Mouse (Mus musculus) right cerebral cortex, postnatal 10 days (tissue): ENCODE measurements around the gene Kif1b.
"Not testable (repeated sequence)": the region's sequence is repeated elsewhere in the genome, so short reads cannot be mapped to it uniquely, and the experiment has no call there.

Experiments
- DNase-seq, 2 experiments: peaks; one replicate each; pipeline ENCODE4 v3.0.0; 2021; ENCODE audit warnings: low spot score in 2 of 2

The Kif1b gene

DNA sequence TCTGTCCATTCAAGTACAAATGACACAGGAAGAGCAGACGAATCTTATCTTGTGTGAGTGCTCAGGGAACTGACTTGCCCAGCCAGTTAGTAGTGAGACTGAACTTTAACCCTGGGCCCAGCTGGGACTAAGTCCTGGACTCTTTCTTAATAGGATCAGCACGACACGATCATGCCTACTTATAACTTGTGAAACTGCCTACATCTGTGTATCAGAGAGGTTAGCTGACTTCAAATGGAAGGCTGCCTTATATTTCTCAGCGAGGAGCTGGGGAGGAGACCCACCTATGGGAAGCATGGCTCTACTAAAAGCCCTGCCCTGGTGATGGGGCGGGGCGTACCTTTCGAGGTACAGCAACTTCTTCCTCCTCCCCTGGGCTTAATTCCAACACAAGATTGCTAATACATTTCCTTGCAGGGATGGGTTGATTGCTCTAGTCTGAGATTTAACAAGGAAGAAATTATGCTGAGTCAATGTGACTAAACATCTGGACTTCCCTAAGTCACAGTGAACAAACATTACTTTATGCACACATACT, 137.0 kb downstream of the Kif1b start:
- DNase-seq, result no peak

DNA sequence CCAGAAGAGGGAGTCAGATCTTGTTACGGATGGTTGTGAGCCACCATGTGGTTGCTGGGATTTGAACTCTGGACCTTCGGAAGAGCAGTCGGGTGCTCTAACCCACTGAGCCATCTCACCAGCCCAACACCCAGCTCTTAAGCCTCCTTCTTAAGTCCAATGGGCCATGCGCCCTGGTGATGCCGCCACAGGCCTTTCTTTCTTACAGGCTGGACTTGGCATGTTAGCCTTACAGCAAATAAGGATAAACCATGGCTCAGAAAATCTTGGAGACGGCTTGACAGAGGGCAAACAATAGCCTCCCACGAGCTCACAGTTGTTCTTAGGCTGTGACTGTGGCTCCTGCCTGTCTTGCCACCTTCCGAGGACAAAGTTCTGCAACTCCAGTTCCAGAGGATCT, 137.6 kb downstream of the Kif1b start:
- not testable (repeated sequence) for DNase-seq

GRCm38 (mm10) chr4:149168016-149168415, 139.5 kb downstream of the Kif1b start:
- no peak for DNase-seq

- DNase-seq, result peak; percentile 50 to 51
These were observed 140.4 kb downstream of the Kif1b start for GRCm38 (mm10) chr4:149166957-149167611.

DNA sequence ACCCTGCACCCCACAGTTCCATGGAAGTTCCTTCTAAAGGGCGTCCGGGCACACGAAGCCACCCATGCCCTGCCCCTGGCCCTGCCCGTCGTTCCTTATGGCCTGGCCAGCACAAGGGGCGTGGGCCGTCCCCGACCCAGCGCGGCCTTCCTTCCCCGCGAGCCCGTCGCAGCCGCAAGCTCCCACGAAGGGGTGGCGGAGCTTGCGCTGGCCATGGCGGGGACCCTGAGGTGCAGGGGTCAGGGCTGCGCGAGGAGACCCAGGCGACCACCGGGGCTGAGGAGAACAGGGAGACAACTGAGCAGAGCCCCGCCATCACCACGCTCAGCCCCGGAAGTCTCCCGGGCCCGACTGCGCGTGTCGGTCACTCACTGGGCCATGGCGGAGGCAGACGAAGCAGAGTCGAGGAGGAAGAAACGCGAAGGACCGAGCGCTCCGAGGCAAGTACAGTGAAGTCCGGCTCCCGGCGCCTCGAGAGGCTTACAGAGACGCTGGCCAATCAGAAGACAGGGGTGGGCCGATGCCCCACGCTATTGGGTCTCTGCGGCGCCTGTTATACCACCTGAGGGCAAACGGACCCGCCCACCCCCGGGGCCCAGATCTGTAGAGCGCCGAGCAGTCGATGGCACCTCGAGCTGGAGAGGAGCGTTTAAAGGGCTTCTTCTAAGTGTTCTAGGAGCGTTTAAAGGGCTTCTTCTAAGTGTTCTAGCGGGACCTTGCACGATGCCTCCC, 141.1 kb downstream of the Kif1b start, which contains the start of gene Pgd:
Pgd (minus strand) TSS at position 557 of the 732 bp plus-strand sequence.
- peak; percentile 98 to 99 for DNase-seq

DNA sequence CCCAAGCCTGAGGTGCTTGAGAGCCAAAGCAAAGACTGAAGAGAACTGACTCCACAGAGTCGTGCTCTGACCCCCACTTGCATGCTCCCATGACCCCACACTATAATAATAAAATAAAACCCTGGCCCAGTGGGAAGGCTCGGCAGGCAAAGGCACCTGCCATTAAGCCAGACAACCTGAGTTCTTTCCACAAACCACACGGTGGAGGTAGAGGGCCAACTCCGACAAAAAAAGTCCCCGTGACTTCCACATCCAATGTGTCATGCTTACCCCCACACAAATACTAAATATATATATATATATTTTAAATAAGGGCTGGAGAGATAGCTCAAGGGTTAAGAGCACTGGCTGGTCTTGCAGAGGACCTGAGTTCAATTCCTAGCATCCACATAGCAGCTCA, 143.3 kb downstream of the Kif1b start:
- DNase-seq, result no peak

GRCm38 (mm10) chr4:149163196-149163595, 144.3 kb downstream of the Kif1b start:
- no peak for DNase-seq

DNA sequence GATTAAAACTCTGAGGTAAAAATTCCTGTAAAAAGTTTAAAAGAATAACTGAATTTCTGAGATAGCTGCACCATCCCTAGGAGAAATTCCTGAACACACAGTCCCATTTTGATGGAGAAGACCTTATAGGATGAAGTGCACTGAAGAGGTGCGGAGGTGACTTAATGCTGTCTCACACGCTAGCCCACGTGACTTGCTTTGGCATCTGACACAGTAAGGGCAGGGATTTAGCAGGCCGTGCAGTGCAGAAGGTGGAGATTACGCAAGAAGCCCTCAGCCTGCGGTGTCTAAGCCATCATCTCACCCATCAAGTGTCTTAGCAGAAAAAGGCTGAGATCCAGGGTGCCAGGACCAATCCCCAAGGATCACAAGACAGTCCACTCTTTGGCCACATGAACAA, 146.3 kb downstream of the Kif1b start:
- no peak for DNase-seq

DNA sequence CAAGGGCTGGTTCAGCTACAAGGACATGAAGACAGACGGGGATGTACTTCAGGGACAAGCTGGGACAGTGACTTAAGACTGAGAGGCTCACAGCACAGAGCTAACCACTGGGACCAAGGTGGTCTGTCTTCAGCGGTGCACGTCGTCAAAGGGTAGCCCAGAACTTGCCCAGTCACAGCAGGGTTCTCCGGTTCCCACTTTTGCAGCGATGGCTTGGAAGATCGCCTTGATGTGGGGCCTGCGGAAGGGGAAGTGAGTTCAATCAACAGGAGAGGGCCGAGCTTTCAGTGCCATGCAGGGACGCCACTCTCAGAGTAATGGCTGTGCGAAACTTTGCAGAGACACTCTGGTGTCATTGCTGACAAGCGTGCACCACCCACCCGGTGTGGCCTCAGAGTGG, 147.6 kb downstream of the Kif1b start:
- no peak for DNase-seq

DNA sequence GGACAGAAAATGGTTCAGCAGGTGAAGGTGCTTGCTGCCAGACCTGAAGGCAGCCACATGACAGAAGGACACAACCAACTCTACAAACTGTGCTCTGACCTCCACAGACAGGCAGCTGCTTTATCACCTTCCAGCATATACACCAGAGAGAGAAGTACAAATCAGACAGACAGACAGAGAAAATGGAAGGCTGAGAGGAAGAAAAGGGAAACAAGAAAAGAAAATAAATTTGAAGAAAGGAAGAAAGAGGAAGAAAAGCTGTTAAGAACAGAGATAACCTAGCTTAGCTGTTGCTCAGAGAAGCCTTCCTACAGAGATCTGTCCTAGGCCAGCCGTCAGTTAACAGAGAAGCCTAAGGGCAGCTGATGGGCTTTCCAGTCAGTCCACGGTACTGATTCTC, 148.3 kb downstream of the Kif1b start:
- DNase-seq, result no peak

DNA sequence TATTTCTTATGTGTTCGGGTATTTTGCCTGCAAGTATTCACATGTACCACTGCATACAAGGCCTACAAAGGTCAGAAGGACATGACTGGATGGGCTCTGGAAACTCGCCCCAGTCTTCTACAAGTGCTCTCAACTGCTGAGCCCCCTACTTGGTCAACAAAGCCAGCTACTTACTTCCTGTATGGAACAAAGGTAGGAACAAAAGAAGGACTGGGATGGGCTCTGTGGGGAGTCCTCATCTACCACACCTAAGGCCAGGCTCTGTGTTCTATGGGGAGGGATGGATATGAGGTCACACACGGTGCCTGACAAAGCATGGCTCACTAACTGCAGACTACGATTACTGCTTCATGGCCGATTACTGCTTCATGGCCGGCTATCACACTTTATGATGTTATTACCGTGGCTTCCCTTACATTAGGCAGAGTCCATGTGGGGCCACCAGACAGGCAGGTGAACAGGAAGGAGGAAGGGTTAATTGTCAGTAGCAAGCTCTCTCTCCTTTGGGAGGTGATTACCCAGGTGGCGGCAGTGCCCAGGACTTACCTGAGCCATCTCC, 150.0 kb downstream of the Kif1b start:
- DNase-seq, result no peak

DNA sequence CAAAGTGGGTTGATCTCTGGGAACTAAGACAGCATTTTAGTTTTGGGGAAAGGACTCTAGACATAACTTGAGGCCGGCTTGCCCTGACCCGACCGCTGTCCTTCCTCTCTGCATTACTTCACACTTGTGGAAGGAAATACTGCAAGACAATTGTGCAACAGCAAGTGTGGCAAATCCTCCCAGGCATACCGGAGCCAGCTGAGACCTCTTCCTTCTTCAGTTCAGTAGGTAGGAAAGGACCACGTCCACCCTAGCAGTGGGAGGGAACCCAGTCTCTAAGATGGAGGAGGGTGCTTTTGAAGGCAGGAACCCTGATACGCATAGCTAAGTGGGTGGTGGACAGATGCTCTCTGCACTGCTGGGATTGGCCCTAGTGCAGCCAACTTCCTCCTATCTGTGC, 151.8 kb downstream of the Kif1b start:
- no peak for DNase-seq

DNA sequence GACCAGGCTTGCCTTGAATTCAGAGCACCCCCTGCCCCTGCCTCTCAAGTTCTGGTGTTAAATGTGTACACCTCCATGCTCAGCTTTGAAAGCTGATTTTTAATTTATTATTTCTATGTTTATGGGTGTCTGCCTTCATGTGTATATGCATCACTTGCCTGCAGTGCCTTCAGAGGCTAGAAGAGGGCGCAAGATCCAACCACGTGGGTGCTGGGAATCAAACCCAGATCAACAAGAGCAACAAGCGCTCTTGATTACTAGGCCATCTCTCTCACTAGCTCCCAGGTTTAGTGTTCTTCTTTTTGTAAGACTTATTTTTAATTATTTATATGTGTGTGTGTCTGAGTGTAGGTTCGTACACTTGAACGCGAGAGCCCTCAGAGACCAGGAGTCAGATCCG, 152.6 kb downstream of the Kif1b start:
- no peak for DNase-seq

- DNase-seq, result no peak
These were observed 156.8 kb downstream of the Kif1b start for GRCm38 (mm10) chr4:149150721-149151120.

- no peak for DNase-seq
These were observed 157.2 kb downstream of the Kif1b start for GRCm38 (mm10) chr4:149150256-149150655.

GRCm38 (mm10) chr4:149149611-149150010, 157.9 kb downstream of the Kif1b start:
- no peak for DNase-seq

GRCm38 (mm10) chr4:149149196-149149595, 158.3 kb downstream of the Kif1b start:
- DNase-seq, result no peak

- DNase-seq, result no peak
These were observed 159.4 kb downstream of the Kif1b start for GRCm38 (mm10) chr4:149148084-149148483.

- DNase-seq, result no peak
These were observed 160.0 kb downstream of the Kif1b start for GRCm38 (mm10) chr4:149147528-149147927.

DNA sequence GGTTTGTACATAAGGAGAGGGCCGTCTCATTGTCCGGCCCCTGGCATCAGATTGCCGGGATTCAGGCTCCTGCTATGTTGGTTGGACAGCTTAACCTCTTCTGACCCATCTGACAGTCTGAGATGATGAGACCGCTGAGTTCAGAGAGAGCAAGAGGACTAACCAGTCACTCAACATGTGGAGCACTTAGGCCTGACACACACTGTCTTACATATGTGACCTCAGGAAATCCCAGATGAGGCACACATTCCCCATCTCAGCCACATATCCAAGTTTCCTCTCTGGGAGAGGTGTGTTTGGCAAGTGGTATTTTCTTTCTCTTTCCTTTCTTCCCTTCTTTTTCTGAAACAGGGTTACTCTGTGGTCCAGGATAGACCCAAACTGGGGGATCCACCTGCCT, 162.3 kb downstream of the Kif1b start:
- DNase-seq, result no peak

DNA sequence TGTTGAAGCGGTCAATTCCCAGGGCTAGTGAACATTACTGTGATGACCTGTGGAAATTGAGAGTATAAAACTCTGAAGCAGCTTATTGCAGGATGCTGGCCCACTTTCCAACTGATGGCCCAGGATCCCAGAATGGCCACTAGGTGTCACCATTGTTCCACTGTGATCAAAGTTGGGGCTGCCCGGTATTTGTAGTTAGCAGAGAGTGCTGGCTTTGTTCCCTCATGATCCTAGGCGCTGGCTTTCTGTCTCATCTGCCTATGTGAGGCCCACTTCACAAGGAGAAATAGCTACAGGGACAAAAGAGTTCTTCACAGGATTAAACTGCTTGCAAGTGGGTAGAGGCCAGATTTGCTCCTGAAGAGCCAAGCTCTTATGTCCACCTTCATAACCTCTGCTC, 163.0 kb downstream of the Kif1b start:
- DNase-seq, result peak; percentile 84 to 89

DNA sequence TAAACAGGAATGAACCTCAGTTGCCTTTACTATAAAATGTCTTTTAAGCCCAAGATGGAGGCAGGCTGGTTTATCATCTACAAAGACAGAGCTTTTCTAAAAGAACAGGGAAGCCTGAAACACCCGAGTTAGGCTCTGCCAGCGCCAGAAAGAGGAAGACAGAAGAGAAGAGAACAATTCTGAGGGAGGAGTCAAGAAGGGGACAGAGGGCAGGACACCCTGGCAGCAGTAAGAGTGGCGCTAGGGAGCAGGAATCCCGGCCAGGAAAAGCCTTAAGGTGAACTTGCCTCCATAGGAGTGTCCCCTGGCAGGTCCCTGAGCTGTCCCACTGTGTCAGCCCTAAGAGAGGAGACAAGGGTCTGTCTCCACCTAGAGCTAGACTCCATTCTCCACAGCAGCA, 163.9 kb downstream of the Kif1b start:
- DNase-seq, result no peak

DNA sequence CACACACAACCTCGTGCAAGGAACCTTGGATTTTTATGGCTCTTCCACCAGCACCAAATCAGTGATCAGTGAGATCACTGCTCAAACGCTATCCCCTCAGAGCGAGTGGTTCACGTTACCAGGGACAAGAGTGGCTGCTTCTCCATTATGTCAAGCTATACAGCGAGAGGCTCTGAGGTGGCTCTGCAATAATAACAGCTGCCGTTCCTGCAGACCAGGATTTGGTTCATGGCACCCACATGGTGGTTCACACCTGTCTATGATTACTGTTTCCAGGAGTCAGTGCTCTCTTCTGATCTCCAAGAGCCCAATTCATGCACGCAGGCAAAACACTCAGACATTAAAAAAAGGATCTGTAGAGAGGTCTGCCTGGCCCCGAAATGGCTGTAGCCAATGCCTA, 169.0 kb downstream of the Kif1b start:
- DNase-seq, result no peak
